Mouse (Mus musculus) activated CD4-positive, CD25-positive, alpha-beta regulatory T cell, adult 4 months (primary cell): ENCODE data around the gene Igfbp2. TPM values are rescaled to one million over a fixed set of nuclear protein-coding genes. Genes with fewer than 3 reads are reported as not detected.

Source experiments
- ATAC-seq: one replicate; pipeline ENCODE4 v1.8.0; 2017
- polyA plus RNA-seq, 2 experiments: library from polyadenylated mRNA; unstranded; fragments of 100-300 nt; shearing (Covaris generic); gene quantifications; one replicate each; pipeline ENCODE4 v1.2.1; 2017

Igfbp2 gene
- not detected for polyA plus RNA-seq

DNA sequence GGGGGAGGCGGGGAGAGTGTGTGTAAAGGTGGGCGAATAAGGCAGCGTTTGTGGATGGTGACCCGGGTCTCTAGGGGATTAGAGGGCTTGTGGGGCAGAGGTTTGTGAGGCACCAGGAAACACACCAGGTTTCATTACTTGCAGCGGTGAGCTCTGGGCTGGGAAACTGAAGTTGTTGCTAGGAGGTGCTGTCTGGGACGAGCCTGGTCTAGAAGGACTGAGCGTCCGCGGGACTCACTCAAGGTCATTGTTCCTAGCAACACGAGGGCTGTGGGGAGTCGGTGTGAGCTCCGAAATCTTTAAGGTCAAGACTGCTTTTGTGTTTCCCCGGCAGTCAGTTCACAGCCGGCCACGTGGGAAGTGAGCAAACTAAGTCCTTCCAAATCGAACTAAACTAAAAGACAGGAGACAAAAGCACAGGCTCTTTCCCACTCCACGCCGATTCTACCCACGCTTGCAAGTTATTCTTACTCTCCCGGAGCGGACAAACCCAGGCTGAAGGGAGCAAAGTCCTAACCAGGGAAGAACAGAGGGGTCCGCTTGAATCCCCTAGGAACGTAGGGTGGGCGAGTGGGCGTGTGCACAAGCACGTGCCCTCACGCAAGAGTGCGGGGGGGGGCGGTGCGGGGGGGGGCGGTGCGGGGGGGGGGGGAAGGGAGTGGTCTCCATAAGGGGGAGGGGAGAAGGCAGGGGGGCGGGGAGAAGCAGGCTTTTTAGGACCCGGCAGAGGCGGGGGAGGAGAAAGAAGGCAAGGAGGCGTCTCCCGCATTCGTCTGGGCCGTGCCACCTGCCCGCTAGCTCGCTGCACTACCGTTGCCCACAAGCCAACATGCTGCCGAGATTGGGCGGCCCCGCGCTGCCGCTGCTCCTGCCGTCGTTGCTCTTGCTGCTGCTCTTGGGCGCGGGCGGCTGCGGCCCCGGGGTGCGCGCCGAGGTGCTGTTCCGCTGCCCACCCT, at the start of gene Igfbp2:
Gene Igfbp2 (plus strand): TSS at position 753 of the 956 bp plus-strand sequence.
- no peak for ATAC-seq

DNA sequence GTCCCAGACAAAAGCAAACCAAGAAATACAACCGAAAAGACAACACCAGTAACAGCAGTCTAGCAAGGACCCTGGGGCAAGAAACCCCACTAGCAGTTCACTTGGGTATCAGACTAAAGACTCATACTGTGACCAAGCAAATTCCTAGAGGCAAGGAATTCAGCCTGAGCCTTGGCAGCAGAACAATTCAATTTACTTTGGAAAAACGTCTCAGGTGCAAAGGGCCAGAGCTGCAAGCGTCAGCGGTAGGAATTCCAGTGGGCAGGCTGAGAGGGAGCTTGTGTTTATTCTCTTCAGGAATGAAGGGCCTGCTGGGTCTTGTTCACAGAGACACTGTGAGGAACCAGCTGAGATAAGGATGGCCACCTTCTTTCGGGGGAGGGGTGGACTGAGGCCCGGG, 45.5 kb upstream of the Igfbp2 start:
- ATAC-seq, result no peak

- ATAC-seq, result no peak
These were observed 43.6 kb upstream of the Igfbp2 start for GRCm38 (mm10) chr1:72780720-72781119.

DNA sequence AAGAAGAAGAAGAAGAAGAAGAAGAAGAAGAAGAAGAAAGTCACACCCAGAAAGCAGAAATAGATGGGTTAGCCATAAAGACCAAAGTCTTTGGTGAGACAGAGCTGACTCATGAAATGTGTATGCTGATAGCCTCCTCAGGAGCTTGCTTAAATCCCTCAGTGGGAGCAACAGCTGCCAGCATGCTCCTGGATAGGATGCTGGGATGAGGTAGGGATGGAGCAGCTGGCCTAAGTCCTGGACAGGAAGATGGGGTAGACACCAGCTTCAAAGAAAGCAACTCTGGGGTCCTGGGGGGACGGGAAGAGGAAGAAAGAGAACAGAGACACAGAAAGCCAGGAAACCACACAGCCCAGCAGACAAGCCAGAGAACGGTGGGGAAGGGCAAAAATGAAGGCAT, 41.0 kb upstream of the Igfbp2 start:
- no peak for ATAC-seq

GRCm38 (mm10) chr1:72784018-72784417, 40.3 kb upstream of the Igfbp2 start:
- no peak for ATAC-seq

DNA sequence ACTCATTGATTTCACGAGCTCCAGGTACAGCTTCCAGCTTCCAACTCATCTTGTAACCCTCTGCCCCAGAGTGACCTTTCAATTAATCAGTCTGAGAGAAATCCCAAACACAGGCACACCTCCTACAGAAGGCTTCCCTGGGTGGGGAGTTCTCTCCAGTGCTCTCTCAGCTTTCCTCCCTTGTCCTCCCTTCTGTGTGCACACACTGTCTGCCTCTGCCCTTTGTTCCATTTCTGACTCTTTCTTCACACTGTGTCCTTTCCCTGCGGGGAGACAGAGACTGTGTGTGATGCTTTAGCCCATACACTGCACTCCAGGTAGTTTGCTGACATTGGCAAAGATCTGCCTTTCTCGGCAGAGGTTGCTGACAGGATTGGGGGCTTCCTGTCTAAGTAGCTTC, 33.6 kb upstream of the Igfbp2 start:
- no peak for ATAC-seq

- ATAC-seq, result no peak
These were observed 32.6 kb upstream of the Igfbp2 start for GRCm38 (mm10) chr1:72791743-72792142.

DNA sequence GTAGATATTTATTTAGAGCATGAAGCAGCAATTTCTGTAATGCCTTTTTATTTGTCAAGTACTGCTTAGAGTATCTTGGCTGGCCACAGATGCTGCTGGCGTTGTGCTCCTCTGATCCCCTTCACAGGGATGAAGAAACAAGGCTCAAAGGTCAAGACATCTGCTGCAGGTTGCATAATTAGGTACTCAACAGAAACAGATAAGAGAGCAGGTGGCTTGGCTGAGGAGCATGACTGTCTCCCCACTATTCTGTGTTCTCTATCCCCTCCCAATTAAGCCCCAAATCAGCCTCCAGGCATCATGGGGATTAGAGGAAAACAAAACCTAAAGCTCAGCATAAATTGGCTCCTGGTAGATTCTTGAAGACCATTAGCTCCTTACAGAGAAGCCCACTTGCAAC, 32.0 kb upstream of the Igfbp2 start:
- no peak for ATAC-seq

DNA sequence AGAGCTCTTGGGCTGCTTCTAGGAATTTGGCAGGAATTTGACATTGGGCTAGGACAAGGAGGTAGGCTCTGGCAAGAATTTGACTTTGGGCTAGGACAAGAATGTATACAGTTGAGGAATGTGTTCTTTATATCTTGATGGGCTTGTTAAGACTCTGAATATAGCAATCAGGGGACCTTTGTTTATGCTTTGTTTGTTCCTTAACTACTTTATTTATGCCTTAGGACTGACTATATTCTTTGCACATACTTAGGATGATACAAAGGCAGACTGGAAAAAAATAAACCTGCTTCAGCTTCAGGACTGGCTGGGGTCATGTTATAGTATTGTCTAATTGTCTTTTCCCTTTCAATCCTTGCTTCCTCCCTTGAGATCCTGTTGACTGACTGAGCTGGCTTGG, 31.1 kb upstream of the Igfbp2 start:
- no peak for ATAC-seq

GRCm38 (mm10) chr1:72796128-72796527, 28.2 kb upstream of the Igfbp2 start:
- ATAC-seq, result no peak

- no peak for ATAC-seq
These were observed 27.1 kb upstream of the Igfbp2 start for GRCm38 (mm10) chr1:72797102-72797665.

GRCm38 (mm10) chr1:72798441-72798840, 25.9 kb upstream of the Igfbp2 start:
- ATAC-seq, result no peak

GRCm38 (mm10) chr1:72804031-72804430, 20.3 kb upstream of the Igfbp2 start:
- no peak for ATAC-seq

DNA sequence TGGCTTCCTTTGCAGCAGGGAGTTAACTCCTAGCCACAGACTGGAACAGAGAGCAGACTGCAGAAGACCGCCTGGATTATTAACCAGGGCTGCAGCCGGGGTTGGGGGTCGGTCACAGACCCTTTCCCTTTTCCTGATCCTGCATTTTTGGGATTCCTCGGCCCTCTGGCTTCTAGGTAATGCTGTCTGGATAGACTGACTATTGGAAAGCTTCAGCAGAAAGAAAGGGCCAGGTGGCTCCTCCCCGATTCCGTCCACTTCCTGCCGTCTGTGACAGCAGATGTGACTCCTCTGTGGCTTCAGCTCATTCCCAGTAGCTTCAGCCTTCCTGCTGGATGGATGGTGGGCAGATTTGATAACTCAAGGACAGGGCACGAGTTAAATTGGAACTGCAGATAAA, 19.3 kb upstream of the Igfbp2 start:
- ATAC-seq, result no peak

DNA sequence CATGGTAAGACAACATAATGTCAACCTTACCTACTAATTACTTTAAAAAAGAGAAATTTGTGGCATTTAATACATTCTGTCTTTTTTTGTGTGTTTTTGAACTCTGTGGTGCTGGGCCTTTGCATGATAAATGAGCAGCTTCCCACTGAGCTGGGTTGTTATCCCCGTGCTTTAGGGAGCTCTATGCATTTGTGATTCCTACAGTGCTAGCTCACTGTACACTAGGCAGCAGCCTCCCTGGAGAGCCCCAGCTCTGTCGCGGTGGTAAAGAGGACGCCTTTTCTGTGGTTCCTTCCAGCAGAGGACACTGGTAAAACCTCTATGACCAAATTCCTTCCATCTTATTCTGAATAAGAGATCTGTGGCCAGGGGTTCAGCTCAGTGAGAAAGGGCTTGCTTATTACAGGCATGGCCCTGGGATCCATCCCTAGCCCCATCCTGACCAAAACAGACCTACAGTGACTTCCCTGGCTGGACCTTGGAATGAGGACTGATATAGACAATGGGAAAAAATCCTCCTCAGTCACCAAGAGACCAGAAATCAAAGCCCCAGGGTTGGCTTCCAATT, 18.7 kb upstream of the Igfbp2 start:
- ATAC-seq, result no peak

DNA sequence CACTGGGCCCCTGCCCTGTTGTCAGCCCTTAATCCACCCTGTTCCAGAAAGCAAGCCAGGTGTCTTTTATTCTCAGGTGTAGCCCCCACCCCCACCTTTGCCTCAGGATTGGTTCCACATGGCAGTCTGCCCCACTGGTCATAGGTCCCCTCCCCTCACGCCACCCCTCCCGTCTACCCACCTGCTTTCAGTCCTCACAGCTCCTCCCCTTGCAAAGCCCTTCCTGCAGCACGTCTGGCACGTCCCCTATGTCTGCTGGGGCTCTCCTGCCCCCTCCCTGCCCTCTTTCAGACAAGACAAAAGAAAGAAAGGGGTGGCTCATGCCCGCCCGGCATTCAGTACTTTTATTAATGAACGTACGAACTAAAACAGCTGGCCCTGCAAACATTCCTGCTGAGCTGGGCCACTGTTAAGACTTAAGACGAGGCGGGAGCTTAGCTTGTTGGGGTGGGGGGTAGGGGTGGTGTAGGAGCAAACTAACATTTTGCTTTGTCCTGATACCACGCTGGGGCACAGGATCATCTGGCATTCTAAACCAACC, 18.2 kb upstream of the Igfbp2 start:
- ATAC-seq, result no peak

DNA sequence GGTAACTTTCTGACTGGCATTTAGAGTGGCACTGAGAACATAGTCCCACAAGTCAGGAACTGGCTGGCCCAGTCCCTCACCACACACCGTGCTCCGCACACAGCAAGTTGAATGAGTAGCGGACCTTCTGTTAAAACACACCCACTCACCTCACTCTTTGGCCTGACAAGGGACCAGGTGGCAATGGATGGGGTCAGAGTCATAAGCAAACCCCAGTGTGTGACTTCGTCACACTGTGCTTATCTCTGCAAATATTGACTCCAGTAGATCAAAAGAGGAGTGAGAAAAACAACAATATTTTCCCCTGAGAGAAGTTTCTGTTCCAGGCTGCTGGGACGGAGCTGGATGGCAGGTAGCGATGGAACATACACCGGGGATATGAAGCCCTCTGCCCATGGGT, 15.0 kb upstream of the Igfbp2 start:
- ATAC-seq, result no peak

GRCm38 (mm10) chr1:72809951-72810675, 14.2 kb upstream of the Igfbp2 start:
- ATAC-seq, result no peak

GRCm38 (mm10) chr1:72811061-72811460, 13.2 kb upstream of the Igfbp2 start:
- no peak for ATAC-seq

- no peak for ATAC-seq
These were observed 11.1 kb upstream of the Igfbp2 start for GRCm38 (mm10) chr1:72813089-72813638.

GRCm38 (mm10) chr1:72813639-72814403, 10.5 kb upstream of the Igfbp2 start:
- no peak for ATAC-seq

DNA sequence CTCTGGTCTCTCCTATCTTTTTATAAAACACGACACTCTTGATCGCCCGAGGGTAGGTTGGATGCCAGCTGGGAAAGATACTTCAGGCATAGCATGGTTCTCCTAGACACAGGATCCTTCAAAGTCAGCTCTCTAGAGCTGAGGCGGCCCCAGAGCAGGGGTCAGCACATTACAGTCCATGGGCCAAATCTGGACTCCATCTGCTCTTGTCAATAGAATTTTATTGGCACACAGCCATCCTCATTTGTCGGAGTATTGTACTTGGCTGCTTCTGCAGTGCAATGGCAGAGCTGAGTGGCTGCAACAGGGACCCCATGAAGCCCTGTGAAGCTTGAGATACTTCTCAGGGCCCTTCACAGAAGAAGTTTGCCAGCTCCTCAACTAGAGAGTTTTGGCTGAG, 9.1 kb upstream of the Igfbp2 start:
- no peak for ATAC-seq
